Mouse (Mus musculus): ENCODE measurements around the gene Arhgap28. TPM values are rescaled to one million over a fixed set of nuclear protein-coding genes. Genes with fewer than 3 reads are reported as not detected.
"Not testable (repeated sequence)": the region's sequence is repeated elsewhere in the genome, so short reads cannot be mapped to it uniquely, and the experiment has no call there.

The Arhgap28 gene
- polyA plus RNA-seq, 1 experiment from 2014 or later = 15.7 TPM

DNA sequence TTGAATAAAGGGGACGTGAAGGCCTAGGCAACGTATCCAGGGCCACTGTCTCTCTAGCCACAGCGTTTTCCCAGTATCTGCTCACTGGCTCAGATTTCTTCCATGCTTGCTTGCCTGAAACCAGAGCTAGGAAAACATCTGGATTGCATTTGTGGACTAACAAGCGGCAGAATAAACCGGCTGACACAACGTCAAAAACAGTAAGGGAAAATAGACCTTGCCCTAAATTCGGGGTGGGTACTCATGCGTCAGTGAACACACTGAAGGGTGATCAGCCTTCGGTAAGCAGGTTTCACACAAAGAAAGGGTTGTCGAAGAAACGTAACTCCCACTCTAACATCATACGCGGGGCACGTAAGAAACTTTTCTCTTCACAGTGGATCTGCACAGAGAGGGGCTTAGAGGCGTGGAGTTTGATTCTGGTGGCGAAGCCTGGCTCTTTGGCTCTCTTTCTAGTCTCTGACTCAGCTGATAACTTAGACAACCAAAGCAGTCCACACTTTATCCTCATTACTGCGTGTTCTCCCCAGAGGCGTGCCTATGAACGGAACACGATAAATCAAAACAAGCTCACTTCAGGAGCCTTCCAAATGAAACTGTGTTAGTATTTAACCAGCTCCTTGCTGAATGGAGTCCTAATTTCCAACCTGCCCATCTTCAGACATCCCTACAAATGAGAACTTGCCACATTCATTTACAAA, 137.2 kb downstream of the Arhgap28 start:
- ATAC-seq (ENCODE audit: insufficient number of reproducible peaks, insufficient read depth, low FRiP score, low read depth) = no peak
- H3K9ac ChIP-seq (ENCODE audit: low read length) = no peak overlapping the region
- H3K27ac ChIP-seq (replicated peaks in 1 of 2; ENCODE audit: control insufficient read depth in 1 of 2, insufficient read depth in 1 of 2, low read depth in 2 of 2, low read length in 2 of 2) = peak overlapping the region; percentile 49 to 55
- peaks cover 12% of the 10 kb centered on the region for H3K36me3 ChIP-seq (ENCODE audit: control insufficient read depth, insufficient read depth, low read length)
- 77% methylated on average over 20 of the region's 20 CpGs for WGBS
- H3K27me3 ChIP-seq (ENCODE audit: control insufficient read depth, insufficient read depth, low read length) = peaks cover 66% of the 10 kb centered on the region
- H3K4me1 ChIP-seq (ENCODE audit: control insufficient read depth in 2 of 2, insufficient read depth in 2 of 2, low read length in 2 of 2) = 0 out of 4 replicates have a peak, but pooled peaks cover 2 to 5% of the 10 kb centered on the region in 2 experiments
- H3K4me2 ChIP-seq (ENCODE audit: low read length) = no peak overlapping the region
- H3K9me3 ChIP-seq (ENCODE audit: control insufficient read depth, low read length) = 0 out of 2 replicates have a peak, but pooled peaks cover 3% of the 10 kb centered on the region
- H3K4me3 ChIP-seq (ENCODE audit: control insufficient read depth in 1 of 2, insufficient read depth in 1 of 2, low read depth in 1 of 2, low read length in 2 of 2) = no peak overlapping the region

DNA sequence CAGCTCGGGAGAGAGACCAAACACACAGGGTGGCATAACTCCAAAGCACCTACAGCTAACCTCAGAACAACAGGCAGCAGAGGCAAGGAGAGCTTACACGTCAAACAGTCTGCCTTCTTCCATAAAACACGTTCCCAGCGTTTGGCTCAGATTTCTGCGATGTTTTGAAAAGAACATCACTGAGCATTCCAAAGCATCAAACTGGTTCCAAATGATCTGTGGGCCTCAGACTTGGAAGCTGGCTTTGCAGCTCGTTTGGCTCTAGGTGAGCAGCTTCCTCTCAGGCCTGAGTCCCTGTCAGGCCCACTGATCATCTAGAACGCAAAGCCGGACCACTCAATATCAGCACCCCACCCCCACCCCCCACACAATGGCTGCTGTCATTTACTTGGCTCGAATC, 137.9 kb downstream of the Arhgap28 start:
- H3K27ac ChIP-seq (replicated peaks in 1 of 2; ENCODE audit: control insufficient read depth in 1 of 2, insufficient read depth in 1 of 2, low read depth in 2 of 2, low read length in 2 of 2) = peak overlapping the region; percentile 41 to 55; a peak in 3 of 4 replicates
- H3K4me1 ChIP-seq (ENCODE audit: control insufficient read depth in 2 of 2, insufficient read depth in 2 of 2, low read length in 2 of 2) = 0 out of 4 replicates have a peak, but pooled peaks cover 2 to 5% of the 10 kb centered on the region in 2 experiments
- ATAC-seq (ENCODE audit: insufficient number of reproducible peaks, insufficient read depth, low FRiP score, low read depth) = no peak
- H3K27me3 ChIP-seq (ENCODE audit: control insufficient read depth, insufficient read depth, low read length) = peaks cover 69% of the 10 kb centered on the region
- no peak overlapping the region for H3K9ac ChIP-seq (ENCODE audit: low read length)
- no peak overlapping the region for H3K4me2 ChIP-seq (ENCODE audit: low read length)
- no peak overlapping the region for H3K4me3 ChIP-seq (ENCODE audit: control insufficient read depth in 1 of 2, insufficient read depth in 1 of 2, low read depth in 1 of 2, low read length in 2 of 2)
- 80% methylated on average over 9 of the region's 9 CpGs for WGBS
- peaks cover 12% of the 10 kb centered on the region for H3K36me3 ChIP-seq (ENCODE audit: control insufficient read depth, insufficient read depth, low read length)
- H3K9me3 ChIP-seq (ENCODE audit: control insufficient read depth, low read length) = 0 out of 2 replicates have a peak, but pooled peaks cover 3% of the 10 kb centered on the region

DNA sequence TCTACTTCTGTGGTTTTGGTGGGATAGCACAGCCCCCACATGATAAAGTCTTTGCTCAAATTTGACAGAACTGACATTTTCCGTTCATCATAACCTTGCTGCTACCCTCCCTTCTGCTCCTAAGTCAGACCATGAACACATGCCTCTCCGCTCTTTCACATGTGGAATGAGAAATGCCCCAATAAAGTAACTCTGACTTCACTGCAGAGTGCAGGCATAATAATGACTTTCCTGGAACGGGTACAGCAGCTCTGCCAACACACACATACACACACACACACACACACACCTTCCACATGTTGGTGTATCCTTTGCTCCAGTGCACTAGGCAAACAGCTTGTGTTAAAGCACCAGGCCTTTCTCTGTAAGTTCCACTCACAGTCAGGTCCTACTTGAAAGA, 139.0 kb downstream of the Arhgap28 start:
- 0 out of 2 replicates have a peak, but pooled peaks cover 3% of the 10 kb centered on the region for H3K9me3 ChIP-seq (ENCODE audit: control insufficient read depth, low read length)
- ATAC-seq (ENCODE audit: insufficient number of reproducible peaks, insufficient read depth, low FRiP score, low read depth) = no peak
- peaks cover 78% of the 10 kb centered on the region for H3K27me3 ChIP-seq (ENCODE audit: control insufficient read depth, insufficient read depth, low read length)
- H3K4me2 ChIP-seq (ENCODE audit: low read length) = no peak overlapping the region
- no peak overlapping the region for H3K9ac ChIP-seq (ENCODE audit: low read length)
- 68% methylated on average over 3 of the region's 3 CpGs for WGBS
- peaks cover 16% of the 10 kb centered on the region; the same call in 1 of the 2 replicates for H3K36me3 ChIP-seq (ENCODE audit: control insufficient read depth, insufficient read depth, low read length)
- no peak overlapping the region for H3K4me3 ChIP-seq (ENCODE audit: control insufficient read depth in 1 of 2, insufficient read depth in 1 of 2, low read depth in 1 of 2, low read length in 2 of 2)
- H3K4me1 ChIP-seq (ENCODE audit: control insufficient read depth in 2 of 2, insufficient read depth in 2 of 2, low read length in 2 of 2) = 0 out of 4 replicates have a peak, but pooled peaks cover 2 to 5% of the 10 kb centered on the region in 2 experiments
- no peak overlapping the region for H3K27ac ChIP-seq (replicated peaks in 1 of 2; ENCODE audit: control insufficient read depth in 1 of 2, insufficient read depth in 1 of 2, low read depth in 2 of 2, low read length in 2 of 2)

DNA sequence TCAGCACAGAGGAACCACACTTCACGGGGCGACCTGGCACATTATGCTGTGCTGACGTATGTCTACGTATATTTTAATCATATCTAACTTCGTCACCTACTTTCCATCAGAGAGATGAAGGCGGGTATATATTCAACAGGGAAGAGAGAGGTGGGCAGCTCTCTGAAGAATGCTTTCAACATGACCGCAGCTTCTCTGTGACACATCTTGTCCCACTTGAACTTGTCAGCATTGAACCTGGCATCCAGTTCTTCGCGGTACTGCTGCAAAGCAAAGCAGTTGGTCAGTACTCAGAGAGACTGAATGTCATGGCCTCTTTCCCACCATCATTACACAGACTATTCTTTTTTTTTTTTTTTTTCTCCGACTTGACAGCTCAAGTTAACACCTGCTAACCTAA, 139.6 kb downstream of the Arhgap28 start:
- WGBS = 31% methylated on average over 10 of the region's 10 CpGs
- Histone ChIP-seq H3K9ac (ENCODE audit: low read length) (no peak overlapping the region), H3K4me2 (ENCODE audit: low read length) (no peak overlapping the region), H3K27me3 (ENCODE audit: control insufficient read depth, insufficient read depth, low read length) (peaks cover 76% of the 10 kb centered on the region), H3K4me1 (ENCODE audit: control insufficient read depth in 2 of 2, insufficient read depth in 2 of 2, low read length in 2 of 2) (0 out of 4 replicates have a peak, but pooled peaks cover 2 to 5% of the 10 kb centered on the region in 2 experiments), H3K4me3 (ENCODE audit: control insufficient read depth in 1 of 2, insufficient read depth in 1 of 2, low read depth in 1 of 2, low read length in 2 of 2) (no peak overlapping the region), H3K9me3 (ENCODE audit: control insufficient read depth, low read length) (0 out of 2 replicates have a peak, but pooled peaks cover 3% of the 10 kb centered on the region), H3K27ac (replicated peaks in 1 of 2; ENCODE audit: control insufficient read depth in 1 of 2, insufficient read depth in 1 of 2, low read depth in 2 of 2, low read length in 2 of 2) (no peak overlapping the region), H3K36me3 (ENCODE audit: control insufficient read depth, insufficient read depth, low read length) (peaks cover 17% of the 10 kb centered on the region; the same call in 1 of the 2 replicates)
- peak; percentile 48 for ATAC-seq (ENCODE audit: insufficient number of reproducible peaks, insufficient read depth, low FRiP score, low read depth)

DNA sequence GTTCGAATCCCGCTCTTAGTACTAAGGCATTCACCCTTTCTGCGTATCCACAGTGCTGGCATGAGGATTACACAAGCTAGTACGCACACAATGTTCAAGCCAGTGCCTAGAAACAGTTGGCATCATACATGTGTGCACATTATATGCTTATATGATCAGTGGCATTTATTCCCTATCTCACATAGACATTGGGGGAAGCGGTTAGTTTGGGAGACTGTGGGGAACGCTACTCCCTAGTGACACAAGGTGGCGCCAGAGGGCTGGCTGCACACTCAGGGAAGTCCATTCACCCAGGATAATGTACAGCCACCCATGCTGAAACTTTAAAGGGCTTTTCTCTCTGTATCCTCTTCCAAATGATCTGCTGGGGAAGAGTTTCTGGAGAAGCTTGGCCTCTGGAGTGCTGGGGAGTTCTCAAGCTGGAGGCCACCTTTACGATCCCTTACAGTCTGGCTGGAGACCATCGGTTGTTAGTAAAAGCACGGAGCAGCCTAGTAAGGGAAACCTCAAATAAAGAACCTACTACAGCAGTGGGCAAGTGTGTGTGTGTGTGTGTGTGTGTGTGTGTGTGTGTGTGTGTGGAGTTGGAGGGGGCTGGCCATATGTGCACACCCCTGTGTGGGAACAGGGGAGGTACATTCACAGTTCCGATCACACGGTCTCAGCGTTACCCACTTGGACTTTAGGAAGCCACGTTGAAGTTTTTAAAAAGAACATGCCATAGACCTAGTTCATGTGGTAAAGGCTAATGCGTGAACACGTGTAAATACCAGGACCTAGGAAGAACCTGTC, 142.0 kb downstream of the Arhgap28 start:
- no peak overlapping the region for H3K27ac ChIP-seq (replicated peaks in 1 of 2; ENCODE audit: control insufficient read depth in 1 of 2, insufficient read depth in 1 of 2, low read depth in 2 of 2, low read length in 2 of 2)
- 78% methylated on average over 16 of the region's 16 CpGs for WGBS
- H3K9ac ChIP-seq (ENCODE audit: low read length) = no peak overlapping the region
- no peak overlapping the region for H3K4me3 ChIP-seq (ENCODE audit: control insufficient read depth in 1 of 2, insufficient read depth in 1 of 2, low read depth in 1 of 2, low read length in 2 of 2)
- 0 out of 4 replicates have a peak, but pooled peaks cover 2 to 5% of the 10 kb centered on the region in 2 experiments for H3K4me1 ChIP-seq (ENCODE audit: control insufficient read depth in 2 of 2, insufficient read depth in 2 of 2, low read length in 2 of 2)
- H3K36me3 ChIP-seq (ENCODE audit: control insufficient read depth, insufficient read depth, low read length) = peaks cover 32% of the 10 kb centered on the region; the same call in 1 of the 2 replicates
- H3K27me3 ChIP-seq (ENCODE audit: control insufficient read depth, insufficient read depth, low read length) = peaks cover 57% of the 10 kb centered on the region
- ATAC-seq (ENCODE audit: insufficient number of reproducible peaks, insufficient read depth, low FRiP score, low read depth) = no peak
- no peaks in the 10 kb centered on the region for H3K9me3 ChIP-seq (ENCODE audit: control insufficient read depth, low read length)
- H3K4me2 ChIP-seq (ENCODE audit: low read length) = no peak overlapping the region

DNA sequence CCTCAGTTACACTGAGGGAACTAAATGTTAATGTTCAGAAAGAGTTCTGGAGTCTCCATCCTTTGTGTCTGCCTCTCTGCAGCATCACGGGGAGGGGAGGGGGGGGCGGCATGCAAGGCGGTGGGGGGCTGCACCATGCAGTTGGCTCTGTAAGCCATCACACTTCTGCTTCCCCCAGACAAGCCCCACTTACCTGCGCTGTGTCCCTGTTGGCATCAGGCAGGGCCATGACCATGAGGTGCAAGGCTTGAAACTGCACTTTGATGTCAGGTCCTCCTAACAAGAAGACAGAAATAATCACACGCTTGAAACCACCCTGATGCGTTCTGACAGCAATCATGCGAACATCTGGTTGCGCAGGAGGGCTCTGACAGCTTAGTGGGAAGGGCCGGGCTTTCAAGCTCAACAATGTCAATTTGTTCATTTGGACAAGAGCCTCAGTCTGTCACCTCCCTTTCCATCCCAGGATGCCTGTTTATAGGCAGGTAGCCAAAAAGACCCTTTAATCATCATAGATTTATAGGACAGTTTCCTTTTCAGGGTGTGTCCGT, 142.8 kb downstream of the Arhgap28 start:
- peaks cover 49% of the 10 kb centered on the region for H3K27me3 ChIP-seq (ENCODE audit: control insufficient read depth, insufficient read depth, low read length)
- no peak overlapping the region for H3K9ac ChIP-seq (ENCODE audit: low read length)
- H3K9me3 ChIP-seq (ENCODE audit: control insufficient read depth, low read length) = no peaks in the 10 kb centered on the region
- no peak overlapping the region for H3K4me2 ChIP-seq (ENCODE audit: low read length)
- H3K4me1 ChIP-seq (ENCODE audit: control insufficient read depth in 2 of 2, insufficient read depth in 2 of 2, low read length in 2 of 2) = 0 out of 4 replicates have a peak, but pooled peaks cover 2 to 5% of the 10 kb centered on the region in 2 experiments
- H3K27ac ChIP-seq (replicated peaks in 1 of 2; ENCODE audit: control insufficient read depth in 1 of 2, insufficient read depth in 1 of 2, low read depth in 2 of 2, low read length in 2 of 2) = no peak overlapping the region
- ATAC-seq (ENCODE audit: insufficient number of reproducible peaks, insufficient read depth, low FRiP score, low read depth) = no peak
- 90% methylated on average over 10 of the region's 10 CpGs for WGBS
- H3K4me3 ChIP-seq (ENCODE audit: control insufficient read depth in 1 of 2, insufficient read depth in 1 of 2, low read depth in 1 of 2, low read length in 2 of 2) = no peak overlapping the region
- peaks cover 32% of the 10 kb centered on the region; the same call in 1 of the 2 replicates for H3K36me3 ChIP-seq (ENCODE audit: control insufficient read depth, insufficient read depth, low read length)

DNA sequence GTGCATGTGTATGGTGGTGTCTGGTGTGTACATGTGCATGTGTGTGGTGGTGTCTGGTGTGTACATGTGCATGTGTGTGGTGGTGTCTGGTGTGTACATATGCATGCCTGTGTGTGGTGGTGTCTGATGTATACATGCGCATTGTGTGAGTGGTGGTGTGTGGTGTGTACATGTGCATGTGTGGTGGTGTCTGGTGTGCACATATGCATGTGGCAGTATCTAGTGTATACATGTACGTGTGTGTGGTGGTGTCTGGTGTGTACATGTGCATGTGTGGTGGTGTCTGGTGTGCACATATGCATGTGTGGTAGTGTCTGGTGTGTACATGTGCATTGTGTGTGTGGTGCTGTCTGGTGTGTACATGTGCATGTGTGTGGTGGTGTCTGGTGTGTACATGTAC, 162.4 kb downstream of the Arhgap28 start:
- not testable (repeated sequence) for H3K9ac ChIP-seq (ENCODE audit: low read length); H3K4me2 ChIP-seq (ENCODE audit: low read length); H3K36me3 ChIP-seq (ENCODE audit: control insufficient read depth, insufficient read depth, low read length); ATAC-seq (ENCODE audit: insufficient number of reproducible peaks, insufficient read depth, low FRiP score, low read depth); H3K27ac ChIP-seq (replicated peaks in 1 of 2; ENCODE audit: control insufficient read depth in 1 of 2, insufficient read depth in 1 of 2, low read depth in 2 of 2, low read length in 2 of 2); H3K27me3 ChIP-seq (ENCODE audit: control insufficient read depth, insufficient read depth, low read length); H3K9me3 ChIP-seq (ENCODE audit: control insufficient read depth, low read length); H3K4me1 ChIP-seq (ENCODE audit: control insufficient read depth in 2 of 2, insufficient read depth in 2 of 2, low read length in 2 of 2); H3K4me3 ChIP-seq (ENCODE audit: control insufficient read depth in 1 of 2, insufficient read depth in 1 of 2, low read depth in 1 of 2, low read length in 2 of 2)
- 93% methylated on average over 2 of the region's 2 CpGs for whole genome bisulfite sequencing
